Mouse (Mus musculus) retina, adult 2 months (tissue): ENCODE data around the gene Wwox.

Source experiments
- DNase-seq: peaks from one replicate; pipeline ENCODE4 v3.0.0-alpha.2; 2012; ENCODE audit warnings: low read depth, low spot score

The Wwox gene

GRCm38 (mm10) chr8:114663053-114663452 is 223.6 kb downstream of the Wwox start:
- DNase-seq, result no peak

- no peak for DNase-seq
Measured at GRCm38 (mm10) chr8:114665521-114665920, 226.1 kb downstream of the Wwox start.

GRCm38 (mm10) chr8:114670801-114671200 is 231.3 kb downstream of the Wwox start:
- DNase-seq, result no peak

GRCm38 (mm10) chr8:114671237-114671674 is 231.8 kb downstream of the Wwox start:
- DNase-seq, result no peak

GRCm38 (mm10) chr8:114673416-114673815 is 234.0 kb downstream of the Wwox start:
- DNase-seq, result no peak

- peak; percentile 26 for DNase-seq
Measured at GRCm38 (mm10) chr8:114675151-114675550, 235.7 kb downstream of the Wwox start.

GRCm38 (mm10) chr8:114676918-114677317 is 237.5 kb downstream of the Wwox start:
- DNase-seq, result no peak

- DNase-seq, result no peak
Measured at GRCm38 (mm10) chr8:114677551-114678127, 238.2 kb downstream of the Wwox start.

- DNase-seq, result no peak
Measured at GRCm38 (mm10) chr8:114679386-114680098, 240.1 kb downstream of the Wwox start.

- no peak for DNase-seq
Measured at GRCm38 (mm10) chr8:114681136-114681535, 241.7 kb downstream of the Wwox start.

GRCm38 (mm10) chr8:114682166-114682565 is 242.7 kb downstream of the Wwox start:
- no peak for DNase-seq

- DNase-seq, result no peak
Measured at GRCm38 (mm10) chr8:114684046-114684702, 244.7 kb downstream of the Wwox start.

GRCm38 (mm10) chr8:114686462-114686861 is 247.0 kb downstream of the Wwox start:
- DNase-seq, result no peak

- DNase-seq, result no peak
Measured at GRCm38 (mm10) chr8:114688732-114689131, 249.3 kb downstream of the Wwox start.

- DNase-seq, result no peak
Measured at GRCm38 (mm10) chr8:114694566-114695198, 255.2 kb downstream of the Wwox start.

- DNase-seq, result no peak
Measured at GRCm38 (mm10) chr8:114703517-114703916, 264.1 kb downstream of the Wwox start.

- no peak for DNase-seq
Measured at GRCm38 (mm10) chr8:114707538-114708138, 268.2 kb downstream of the Wwox start.

- DNase-seq, result peak; percentile 15
Measured at GRCm38 (mm10) chr8:114715318-114716070, 276.0 kb downstream of the Wwox start.

GRCm38 (mm10) chr8:114716546-114717255 is 277.2 kb downstream of the Wwox start:
- DNase-seq, result no peak

- no peak for DNase-seq
Measured at GRCm38 (mm10) chr8:114718821-114719220, 279.4 kb downstream of the Wwox start.
